Mouse (Mus musculus): ENCODE data around the gene Olfr1177-ps.

GRCm38 (mm10) chr2:88327115-88327514 lies 19.2 kb downstream of the Olfr1177-ps start, which contains the start of gene Olfr1175-ps:
- TF ChIP-seq CTCF (IDR thresholded peaks at IDR 0.05; ENCODE audit: low read depth) = no peak
- no peak for TF ChIP-seq EP300 (IDR thresholded peaks at IDR 0.05; ENCODE audit: low read depth)

All from liver, postnatal 0 days (tissue).